Mouse (Mus musculus) intestine, embryonic 14.5 days (tissue): ENCODE results near the gene Zscan20. TPM values are rescaled to one million over a fixed set of nuclear protein-coding genes. Genes with fewer than 3 reads are reported as not detected.
"Not testable (repeated sequence)": the region's sequence is repeated elsewhere in the genome, so short reads cannot be mapped to it uniquely, and the experiment has no call there.

Experiments used
- ATAC-seq: fragments of 200-750 bp; cut with Nextera tagmentation; replicated peaks from 2 replicates; pipeline ENCODE4 v1.8.0; 2017; ENCODE audit warnings: low read depth, moderate number of reproducible peaks, moderate TSS enrichment, moderate library complexity; ENCODE audit not compliant: low FRiP score, low TSS enrichment
- DNase-seq: peaks from one replicate; pipeline ENCODE4 v3.0.0-alpha.2; 2018; ENCODE audit warnings: low spot score
- H3K27ac ChIP-seq: fragments of 300-500 bp; sonication (generic); 2 replicates; pipeline ENCODE4 v1.5.1; 2014; ENCODE audit warnings: low read depth, mild to moderate bottlenecking, control low read depth
- H3K27me3 ChIP-seq: fragments of 300-500 bp; sonication (generic); replicated peaks from 2 replicates; pipeline ENCODE4 v1.6.1; 2014; ENCODE audit warnings: low read length, control low read depth; ENCODE audit not compliant: control insufficient read depth, insufficient read depth
- H3K36me3 ChIP-seq: fragments of 300-500 bp; sonication (generic); 2 replicates; pipeline ENCODE4 v1.6.1; 2014; ENCODE audit warnings: low read length, control low read depth; ENCODE audit not compliant: control insufficient read depth, insufficient read depth
- H3K4me1 ChIP-seq: fragments of 300-500 bp; sonication (generic); replicated peaks from 2 replicates; pipeline ENCODE4 v1.6.1; 2014; ENCODE audit warnings: low read length, control low read depth, mixed read lengths; ENCODE audit not compliant: control insufficient read depth, insufficient read depth
- H3K4me2 ChIP-seq: fragments of 300-500 bp; sonication (generic); 2 replicates; pipeline ENCODE4 v1.6.1; 2014; ENCODE audit warnings: low read length
- H3K4me3 ChIP-seq: fragments of 300-500 bp; sonication (generic); 2 replicates; pipeline ENCODE4 v1.5.1; 2014; ENCODE audit warnings: low read depth, low read length, control low read depth, mixed read lengths
- H3K9ac ChIP-seq: fragments of 300-500 bp; sonication (generic); 2 replicates; pipeline ENCODE4 v1.6.1; 2014; ENCODE audit warnings: mild to moderate bottlenecking, low read length
- H3K9me3 ChIP-seq: fragments of 300-500 bp; sonication (generic); 2 replicates; pipeline ENCODE4 v1.6.1; 2016; ENCODE audit warnings: low read length, control low read depth; ENCODE audit not compliant: control insufficient read depth
- WGBS: fragments of 180-500 bp; shearing (Covaris S2); extraction: QIAGEN DNeasy Blood & Tissue Kit; methylation state at CpG from one replicate; pipeline ENCODE4 v1.1.7; 2014; 5-methylcytosine and 5-hydroxymethylcytosine counted together
- polyA plus RNA-seq: library from polyadenylated mRNA; unstranded; fragments of >200 nt; fragmentation: Nextera tagmentation; extraction: Ambion mirVana; gene quantifications from 2 replicates; pipeline ENCODE4 v1.2.1, GENCODE M21; 2014

Zscan20 gene
- polyA plus RNA-seq, 1 experiment from 2014 or later, result 3.2 TPM

DNA sequence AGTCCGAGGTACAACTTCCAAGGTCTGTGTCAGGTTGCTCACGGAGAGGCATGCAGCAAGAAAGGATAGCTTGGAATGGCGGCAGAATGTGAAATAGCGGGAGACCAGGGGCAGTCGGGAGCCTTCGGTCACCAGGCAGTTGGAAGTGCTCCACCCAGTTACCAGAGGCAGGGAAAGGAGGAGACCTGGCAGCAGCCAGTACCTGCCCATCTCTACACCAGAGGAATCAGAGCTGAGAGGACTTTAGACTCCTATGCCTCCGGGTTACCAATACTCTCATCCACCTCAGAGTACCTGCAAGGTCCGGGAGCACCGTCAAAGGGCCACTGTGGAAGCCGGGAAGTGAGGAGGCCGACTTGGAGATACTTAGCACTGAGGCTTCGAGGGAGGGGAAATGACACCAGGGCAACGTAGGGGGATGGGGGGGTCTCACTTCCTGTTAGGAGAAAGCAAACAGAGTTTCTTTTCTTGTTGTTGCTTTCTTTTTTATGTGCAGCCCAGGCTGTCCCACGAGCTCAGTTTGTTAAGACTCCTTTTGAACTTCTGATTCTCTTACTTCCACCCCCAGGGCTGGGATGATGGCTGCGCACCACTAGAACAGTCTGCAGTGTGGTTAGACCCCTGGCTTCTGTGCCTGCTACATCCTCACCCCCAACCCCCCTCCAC, 8.5 kb upstream of the Zscan20 start, which contains the start of gene Tlr12:
Gene Tlr12 (minus strand): TSS at position 374 of the 666 bp plus-strand sequence.
- DNase-seq, result no peak
- 48% methylated on average over 15 of the region's 15 CpGs for WGBS
- Histone ChIP-seq H3K9ac (no peak within 1 kb of the TSS), H3K27ac (peak within 1 kb of the TSS; percentile 36), H3K4me3 (no peak within 1 kb of the TSS), H3K4me2 (no peak within 1 kb of the TSS), H3K27me3 (no peaks in the 10 kb centered on the region), H3K9me3 (no peaks in the 10 kb centered on the region), H3K36me3 (no peaks in the 10 kb centered on the region), H3K4me1 (peaks cover 13% of the 10 kb centered on the region)
- ATAC-seq, result no peak

DNA sequence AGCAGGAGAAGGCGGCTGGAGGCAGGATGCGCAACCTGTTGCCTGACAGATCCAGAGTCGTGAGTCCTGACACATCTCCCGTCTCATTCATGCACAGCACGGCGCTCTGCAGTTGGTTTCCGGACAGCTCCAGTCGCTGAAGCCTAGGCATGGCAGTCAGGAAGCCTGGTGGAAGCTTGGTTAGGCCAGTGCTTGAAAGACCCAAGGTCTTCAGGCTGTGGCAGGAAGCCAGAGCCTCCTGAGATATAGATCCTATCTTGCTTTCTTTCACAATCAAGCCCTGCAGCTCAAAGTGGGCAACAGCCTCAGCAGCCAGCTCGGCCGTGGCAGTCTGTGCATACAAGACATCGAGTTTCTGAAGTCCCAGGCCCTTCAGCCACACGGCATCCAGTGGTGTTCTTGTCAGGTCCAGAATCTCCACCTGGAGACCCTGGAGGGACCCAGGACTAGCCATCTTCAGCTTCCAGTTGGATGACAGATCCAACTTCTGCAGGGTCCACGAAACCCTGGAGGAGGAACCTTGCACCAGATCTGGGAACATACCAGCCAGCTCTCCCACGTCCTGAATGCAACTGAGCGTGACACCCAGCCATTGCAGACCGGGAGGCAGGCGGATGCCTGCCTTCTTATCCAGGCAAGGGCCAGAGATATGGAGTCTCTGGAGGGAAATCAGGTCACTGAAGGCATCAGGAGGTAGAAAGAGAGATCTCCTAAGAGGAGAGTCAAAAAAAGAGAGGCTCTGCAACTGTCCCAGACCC, 7.6 kb upstream of the Zscan20 start:
- Histone ChIP-seq H3K4me3 (no peak overlapping the region), H3K4me1 (peaks cover 13% of the 10 kb centered on the region), H3K27me3 (no peaks in the 10 kb centered on the region), H3K9me3 (no peaks in the 10 kb centered on the region), H3K9ac (no peak overlapping the region), H3K36me3 (no peaks in the 10 kb centered on the region), H3K4me2 (no peak overlapping the region), H3K27ac (no peak overlapping the region)
- 72% methylated on average over 17 of the region's 17 CpGs for WGBS
- DNase-seq (no peak), ATAC-seq (no peak)

DNA sequence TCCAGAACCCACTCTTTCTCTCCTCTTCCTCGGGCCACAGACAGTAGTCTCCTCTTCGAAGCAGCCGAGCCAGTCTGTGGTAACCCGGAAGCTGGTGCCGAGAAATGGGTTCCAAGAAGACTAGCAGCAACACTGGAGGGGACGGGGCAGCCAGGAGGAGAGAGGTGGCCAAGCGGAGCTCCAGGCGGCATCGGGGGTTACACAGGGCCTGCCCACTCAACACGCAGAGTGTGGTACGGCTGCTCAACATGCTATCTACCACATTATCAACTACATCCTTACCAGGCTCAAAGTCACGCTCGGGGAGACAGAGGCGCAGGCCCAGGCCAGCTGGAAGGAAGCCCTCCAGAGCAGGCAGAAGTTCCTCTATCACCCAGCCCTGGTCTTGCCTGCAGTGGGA, 5.9 kb upstream of the Zscan20 start:
- DNase-seq (no peak), ATAC-seq (no peak)
- H3K4me2 ChIP-seq, result no peak overlapping the region
- H3K27ac ChIP-seq, result no peak overlapping the region
- WGBS, result 89% methylated on average over 14 of the region's 14 CpGs
- H3K9me3 ChIP-seq, result no peaks in the 10 kb centered on the region
- H3K4me3 ChIP-seq, result no peak overlapping the region
- no peak overlapping the region for H3K9ac ChIP-seq
- H3K27me3 ChIP-seq, result no peaks in the 10 kb centered on the region
- peaks cover 17% of the 10 kb centered on the region for H3K4me1 ChIP-seq
- H3K36me3 ChIP-seq, result no peaks in the 10 kb centered on the region

- DNase-seq, result peak; percentile 77
These were observed 3.4 kb upstream of the Zscan20 start for GRCm38 (mm10) chr4:128613326-128613725.

GRCm38 (mm10) chr4:128611726-128612125, 1.8 kb upstream of the Zscan20 start:
- ATAC-seq, H3K4me3 ChIP-seq, H3K4me2 ChIP-seq, H3K9me3 ChIP-seq, H3K27me3 ChIP-seq, H3K36me3 ChIP-seq, H3K27ac ChIP-seq, H3K9ac ChIP-seq, DNase-seq: not testable (repeated sequence)
- 80% methylated on average over 3 of the region's 3 CpGs for WGBS
- peaks cover 17% of the 10 kb centered on the region; the same call in 1 of the 2 replicates for H3K4me1 ChIP-seq

More at GRCm38 (mm10) chr4:128613326-128613725, 3.4 kb upstream of the Zscan20 start:
- WGBS, result 20% methylated on average over 8 of the region's 8 CpGs
- Histone ChIP-seq H3K4me3 (no peak overlapping the region), H3K4me1 (peaks cover 21% of the 10 kb centered on the region), H3K9me3 (no peaks in the 10 kb centered on the region), H3K4me2 (no peak overlapping the region), H3K27ac (no peak overlapping the region), H3K27me3 (no peaks in the 10 kb centered on the region), H3K36me3 (no peaks in the 10 kb centered on the region), H3K9ac (no peak overlapping the region)
- ATAC-seq, result no peak

- no peaks in the 10 kb centered on the region for H3K36me3 ChIP-seq
- H3K4me2 ChIP-seq, result peak overlapping the region; percentile 72
- no peaks in the 10 kb centered on the region for H3K9me3 ChIP-seq
- no peaks in the 10 kb centered on the region for H3K27me3 ChIP-seq
- peaks cover 17% of the 10 kb centered on the region; the same call in 1 of the 2 replicates for H3K4me1 ChIP-seq
- H3K4me3 ChIP-seq, result peak overlapping the region; percentile 45; the same call in 1 of the 2 replicates
- DNase-seq (no peak), ATAC-seq (0 out of 2 replicates have a peak, but pooled peaks have one; percentile 9)
- peak overlapping the region; percentile 18; the same call in 1 of the 2 replicates for H3K27ac ChIP-seq
- H3K9ac ChIP-seq, result no peak overlapping the region
- 14% methylated on average over 10 of the region's 10 CpGs for WGBS
These were observed 808 bp upstream of the Zscan20 start for GRCm38 (mm10) chr4:128610706-128611105.

GRCm38 (mm10) chr4:128609276-128609924, 498 bp downstream of the Zscan20 start:
- 0 out of 2 replicates have a peak, but pooled peaks cover under 1% of the 10 kb centered on the region for H3K36me3 ChIP-seq
- peak overlapping the region; percentile 45 for H3K4me3 ChIP-seq
- H3K27ac ChIP-seq, result no peak overlapping the region
- DNase-seq (no peak), ATAC-seq (peak; percentile 44; the same call in 1 of the 2 replicates)
- no peaks in the 10 kb centered on the region for H3K27me3 ChIP-seq
- H3K9me3 ChIP-seq, result no peaks in the 10 kb centered on the region
- peaks cover 17% of the 10 kb centered on the region; the same call in 1 of the 2 replicates for H3K4me1 ChIP-seq
- 7% methylated on average over 27 of the region's 27 CpGs for WGBS
- peak overlapping the region; percentile 72 for H3K4me2 ChIP-seq
- H3K9ac ChIP-seq, result peak overlapping the region; percentile 49

DNA sequence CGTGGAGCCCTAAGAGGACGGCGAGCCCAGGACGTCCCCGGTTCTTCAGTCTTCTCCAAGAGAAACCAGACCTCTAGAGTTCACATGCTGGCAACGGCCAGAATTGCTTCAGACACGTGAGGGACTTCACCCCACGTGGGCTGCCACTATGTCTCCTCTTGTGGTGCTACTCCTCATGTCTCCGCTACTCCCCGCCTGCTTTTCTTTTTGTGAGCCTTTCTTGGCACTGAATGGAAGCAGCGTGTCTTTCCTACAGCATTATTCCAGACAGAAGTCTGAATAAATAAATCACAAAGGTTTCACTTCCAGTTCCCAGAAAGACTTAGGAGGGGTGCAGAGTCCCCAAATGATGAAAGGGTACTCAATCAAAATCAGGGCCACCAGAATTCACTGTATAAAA, 2.2 kb downstream of the Zscan20 start:
- H3K27ac ChIP-seq, result no peak overlapping the region

More for the DNA sequence above, 2.2 kb downstream of the Zscan20 start:
- H3K9ac ChIP-seq, result no peak overlapping the region
- H3K36me3 ChIP-seq, result peaks cover 17% of the 10 kb centered on the region
- no peaks in the 10 kb centered on the region for H3K9me3 ChIP-seq
- ATAC-seq (no peak), DNase-seq (no peak)
- peaks cover 17% of the 10 kb centered on the region; the same call in 1 of the 2 replicates for H3K4me1 ChIP-seq
- H3K27me3 ChIP-seq, result no peaks in the 10 kb centered on the region
- H3K4me3 ChIP-seq, result no peak overlapping the region
- H3K4me2 ChIP-seq, result no peak overlapping the region
- WGBS, result 84% methylated on average over 11 of the region's 11 CpGs
